Mouse (Mus musculus) bone marrow macrophage, adult 2 months (primary cell): ENCODE measurements around the gene Btbd9.

Source experiments
- CTCF ChIP-seq: IDR thresholded peaks from 2 replicates; pipeline ENCODE4 v1.5.1; 2012; ENCODE audit warnings: low read depth, mild to moderate bottlenecking, low read length, moderate library complexity
- POLR2A ChIP-seq: IDR thresholded peaks from 2 replicates; pipeline ENCODE4 v1.6.1; 2012; ENCODE audit warnings: mild to moderate bottlenecking, low read depth, low read length, borderline replicate concordance

DNA sequence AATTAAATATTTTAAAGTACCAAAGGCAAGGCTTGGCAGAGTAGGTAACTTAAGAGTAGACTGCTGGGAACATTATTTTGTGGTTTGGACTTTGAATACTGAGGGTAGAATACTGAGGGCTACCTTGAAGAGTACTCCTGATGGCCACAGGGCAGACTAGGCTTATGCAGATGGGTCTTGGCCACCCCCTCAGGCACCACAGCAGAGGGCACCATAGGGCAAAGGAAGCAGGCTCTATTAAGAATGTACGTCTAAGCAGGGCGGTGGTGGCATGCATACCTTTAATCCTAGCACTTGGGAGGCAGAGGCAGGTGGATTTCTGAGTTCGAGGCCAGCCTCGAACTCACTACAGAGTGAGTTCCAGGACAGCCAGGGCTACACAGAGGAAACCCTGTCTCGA is 237.0 kb downstream of the Btbd9 start:
- TF ChIP-seq CTCF (no peak), POLR2A (no peak)
